Mouse (Mus musculus): ENCODE data around the gene Pusl1.

DNA sequence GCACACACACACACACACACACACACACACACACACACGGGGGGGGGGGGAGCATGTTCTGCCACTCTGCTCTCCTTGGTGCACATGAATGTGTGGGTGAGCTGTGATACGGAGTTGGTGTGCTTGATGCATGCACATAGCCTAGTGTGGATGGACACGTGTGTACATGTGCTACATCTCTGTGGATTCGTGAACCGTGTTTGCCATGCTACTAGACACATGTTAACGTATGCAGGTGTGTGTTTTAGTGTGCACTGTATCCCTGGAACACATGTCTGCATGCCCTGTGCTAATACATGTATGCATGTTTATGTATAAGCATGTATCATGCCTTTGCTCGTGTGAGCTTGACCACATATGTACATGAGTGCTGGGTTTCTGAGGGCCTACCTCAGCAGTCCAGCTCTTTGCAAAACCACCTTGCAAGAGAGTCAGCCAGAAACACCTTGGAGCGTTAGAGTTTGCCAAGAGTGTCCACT is 1.7 kb upstream of the Pusl1 start:
- no peak for TF ChIP-seq CTCF (conservative IDR thresholded peaks at IDR 0.05; ENCODE audit: low read length)
- TF ChIP-seq POU5F1 (IDR thresholded peaks at IDR 0.05; ENCODE audit: borderline replicate concordance, low read length), result no peak
- TF ChIP-seq NANOG (IDR thresholded peaks at IDR 0.05; ENCODE audit: borderline replicate concordance, low read length), result no peak
